Mouse (Mus musculus): ENCODE data around the gene Gm29797. TPM values are rescaled to one million over a fixed set of nuclear protein-coding genes. Genes with fewer than 3 reads are reported as not detected.

Gene Gm29797
- total RNA-seq (2014; rRNA removed) (not detected in 2 replicates), polyA plus RNA-seq (2015; fragmentation: Nextera tagmentation; extraction: Ambion mirVana) (not detected in 2 replicates)

GRCm38 (mm10) chr2:181656734-181657133 is at the start of gene Gm29797:
Gm29797 (plus strand) TSS chr2:181657034.
- Histone ChIP-seq H3K4me2 (ENCODE audit: low read depth, low read length) (no peak within 1 kb of the TSS), H3K27ac (no peak within 1 kb of the TSS), H3K36me3 (ENCODE audit: insufficient read depth, low read length) (peaks cover 35% of the 10 kb centered on the region), H3K27me3 (ENCODE audit: insufficient read depth, low read length) (no peaks in the 10 kb centered on the region), H3K4me3 (ENCODE audit: low read length) (no peak within 1 kb of the TSS), H3K9me3 (ENCODE audit: low read length) (no peaks in the 10 kb centered on the region), H3K9ac (replicated peaks; ENCODE audit: low read length) (no peak within 1 kb of the TSS), H3K4me1 (ENCODE audit: insufficient read depth, low read length) (no peaks in the 10 kb centered on the region)
- WGBS, result 74% methylated on average over 3 of the region's 3 CpGs
- TF ChIP-seq CTCF (IDR thresholded peaks at IDR 0.05; ENCODE audit: low read depth), result no peak
- no peak for DNase-seq (ENCODE audit: low spot score)
- no peak for ATAC-seq

GRCm38 (mm10) chr2:181618761-181619495 is 37.9 kb upstream of the Gm29797 start:
- Histone ChIP-seq H3K9me3 (ENCODE audit: low read length) (no peaks in the 10 kb centered on the region), H3K4me1 (ENCODE audit: insufficient read depth, low read length) (no peaks in the 10 kb centered on the region), H3K4me3 (ENCODE audit: low read length) (no peak overlapping the region), H3K36me3 (ENCODE audit: insufficient read depth, low read length) (peaks cover 33% of the 10 kb centered on the region), H3K27ac (no peak overlapping the region), H3K27me3 (ENCODE audit: insufficient read depth, low read length) (no peaks in the 10 kb centered on the region), H3K4me2 (ENCODE audit: low read depth, low read length) (no peak overlapping the region), H3K9ac (replicated peaks; ENCODE audit: low read length) (no peak overlapping the region)
- 91% methylated on average over 5 of the region's 5 CpGs for WGBS
- no peak for TF ChIP-seq CTCF (IDR thresholded peaks at IDR 0.05; ENCODE audit: low read depth)
- ATAC-seq (no peak), DNase-seq (ENCODE audit: low spot score) (no peak)

- no peaks in the 10 kb centered on the region for H3K27me3 ChIP-seq (ENCODE audit: insufficient read depth, low read length)
- no peak overlapping the region for H3K27ac ChIP-seq
- H3K4me3 ChIP-seq (ENCODE audit: low read length), result no peak overlapping the region
- TF ChIP-seq CTCF (IDR thresholded peaks at IDR 0.05; ENCODE audit: low read depth), result peak; percentile 65
- H3K4me1 ChIP-seq (ENCODE audit: insufficient read depth, low read length), result no peaks in the 10 kb centered on the region
- DNase-seq (ENCODE audit: low spot score) (peak; percentile 52), ATAC-seq (no peak)
- H3K9ac ChIP-seq (replicated peaks; ENCODE audit: low read length), result no peak overlapping the region
- no peaks in the 10 kb centered on the region for H3K9me3 ChIP-seq (ENCODE audit: low read length)
- H3K36me3 ChIP-seq (ENCODE audit: insufficient read depth, low read length), result peaks cover 22% of the 10 kb centered on the region
- no peak overlapping the region for H3K4me2 ChIP-seq (ENCODE audit: low read depth, low read length)
These were observed 33.4 kb upstream of the Gm29797 start for GRCm38 (mm10) chr2:181623401-181623800.

GRCm38 (mm10) chr2:181628471-181628870 is 28.4 kb upstream of the Gm29797 start:
- no peak overlapping the region for H3K27ac ChIP-seq
- DNase-seq (ENCODE audit: low spot score) (no peak), ATAC-seq (no peak)
- H3K9ac ChIP-seq (replicated peaks; ENCODE audit: low read length), result no peak overlapping the region
- TF ChIP-seq CTCF (IDR thresholded peaks at IDR 0.05; ENCODE audit: low read depth), result no peak
- no peaks in the 10 kb centered on the region for H3K27me3 ChIP-seq (ENCODE audit: insufficient read depth, low read length)
- no peaks in the 10 kb centered on the region for H3K9me3 ChIP-seq (ENCODE audit: low read length)
- no peak overlapping the region for H3K4me2 ChIP-seq (ENCODE audit: low read depth, low read length)
- H3K4me1 ChIP-seq (ENCODE audit: insufficient read depth, low read length), result no peaks in the 10 kb centered on the region
- H3K36me3 ChIP-seq (ENCODE audit: insufficient read depth, low read length), result peaks cover 16% of the 10 kb centered on the region; the same call in 1 of the 2 replicates
- H3K4me3 ChIP-seq (ENCODE audit: low read length), result no peak overlapping the region

- Histone ChIP-seq H3K27me3 (ENCODE audit: insufficient read depth, low read length) (no peaks in the 10 kb centered on the region), H3K4me2 (ENCODE audit: low read depth, low read length) (no peak overlapping the region), H3K27ac (no peak overlapping the region), H3K36me3 (ENCODE audit: insufficient read depth, low read length) (peaks cover 42% of the 10 kb centered on the region; the same call in 1 of the 2 replicates), H3K9me3 (ENCODE audit: low read length) (no peaks in the 10 kb centered on the region), H3K4me1 (ENCODE audit: insufficient read depth, low read length) (no peaks in the 10 kb centered on the region), H3K9ac (replicated peaks; ENCODE audit: low read length) (no peak overlapping the region), H3K4me3 (ENCODE audit: low read length) (no peak overlapping the region)
- ATAC-seq, result no peak
- WGBS, result 96% methylated on average over 6 of the region's 6 CpGs
- DNase-seq (ENCODE audit: low spot score), result no peak
- TF ChIP-seq CTCF (IDR thresholded peaks at IDR 0.05; ENCODE audit: low read depth), result no peak
These were observed 24.2 kb upstream of the Gm29797 start for GRCm38 (mm10) chr2:181632624-181633023.

GRCm38 (mm10) chr2:181635865-181636264 is 21.0 kb upstream of the Gm29797 start:
- WGBS, result 94% methylated on average over 3 of the region's 3 CpGs
- no peaks in the 10 kb centered on the region for H3K4me1 ChIP-seq (ENCODE audit: insufficient read depth, low read length)
- no peak overlapping the region for H3K4me3 ChIP-seq (ENCODE audit: low read length)
- H3K36me3 ChIP-seq (ENCODE audit: insufficient read depth, low read length), result peaks cover 48% of the 10 kb centered on the region
- no peaks in the 10 kb centered on the region for H3K9me3 ChIP-seq (ENCODE audit: low read length)
- no peaks in the 10 kb centered on the region for H3K27me3 ChIP-seq (ENCODE audit: insufficient read depth, low read length)
- no peak overlapping the region for H3K27ac ChIP-seq
- DNase-seq (ENCODE audit: low spot score) (no peak), ATAC-seq (no peak)
- no peak overlapping the region for H3K9ac ChIP-seq (replicated peaks; ENCODE audit: low read length)
- TF ChIP-seq CTCF (IDR thresholded peaks at IDR 0.05; ENCODE audit: low read depth), result no peak
- H3K4me2 ChIP-seq (ENCODE audit: low read depth, low read length), result no peak overlapping the region

GRCm38 (mm10) chr2:181644361-181644760 is 12.5 kb upstream of the Gm29797 start:
- peaks cover 40% of the 10 kb centered on the region for H3K36me3 ChIP-seq (ENCODE audit: insufficient read depth, low read length)
- no peaks in the 10 kb centered on the region for H3K27me3 ChIP-seq (ENCODE audit: insufficient read depth, low read length)
- ATAC-seq (no peak), DNase-seq (ENCODE audit: low spot score) (peak; percentile 69)
- H3K4me2 ChIP-seq (ENCODE audit: low read depth, low read length), result no peak overlapping the region
- no peak overlapping the region for H3K9ac ChIP-seq (replicated peaks; ENCODE audit: low read length)
- no peaks in the 10 kb centered on the region for H3K9me3 ChIP-seq (ENCODE audit: low read length)
- no peak overlapping the region for H3K27ac ChIP-seq
- H3K4me3 ChIP-seq (ENCODE audit: low read length), result no peak overlapping the region
- TF ChIP-seq CTCF (IDR thresholded peaks at IDR 0.05; ENCODE audit: low read depth), result peak; percentile 77
- 94% methylated on average over 2 of the region's 2 CpGs for WGBS
- H3K4me1 ChIP-seq (ENCODE audit: insufficient read depth, low read length), result no peaks in the 10 kb centered on the region
